Mouse (Mus musculus): ENCODE measurements around the gene Galnt9.

Galnt9 gene

DNA sequence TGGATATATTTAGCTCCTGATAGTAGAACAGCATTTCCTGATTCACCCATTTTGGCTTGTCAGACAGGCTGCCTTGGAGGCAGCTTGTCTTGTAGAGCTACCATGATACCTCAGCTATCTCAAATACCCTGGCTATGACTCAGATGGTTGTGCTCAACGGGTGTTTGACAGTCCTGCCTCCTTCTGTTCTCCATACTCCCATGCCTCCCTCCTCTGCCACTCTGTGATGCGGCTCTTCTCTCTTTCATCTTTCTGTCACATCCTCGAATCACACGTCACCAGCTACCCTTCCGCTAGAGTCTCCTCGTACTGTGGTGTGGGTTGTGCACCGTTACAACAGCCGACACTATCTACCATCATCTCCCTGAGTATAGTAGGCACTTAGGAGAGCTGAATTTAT, 50.3 kb downstream of the Galnt9 start:
- DNase-seq: no peak

DNA sequence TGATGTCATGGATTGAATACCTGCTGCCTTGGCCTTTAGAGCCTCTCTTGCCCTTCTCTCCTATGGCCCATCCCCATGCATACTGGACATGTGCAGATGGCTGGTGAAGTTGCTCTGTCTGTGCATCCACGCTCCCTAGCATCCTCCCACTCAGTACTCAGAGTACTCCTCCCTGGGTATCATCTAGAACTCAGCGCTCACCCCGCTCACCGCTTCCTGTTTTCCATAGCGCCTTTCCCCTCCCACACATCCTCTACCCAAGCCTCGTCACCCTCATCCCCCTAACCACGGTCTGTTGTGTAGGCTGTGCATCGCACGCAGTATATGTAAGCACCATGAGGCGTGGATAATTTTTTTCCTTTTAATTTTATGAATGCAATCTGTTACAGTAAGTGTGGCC, 51.2 kb downstream of the Galnt9 start:
- DNase-seq: no peak

DNA sequence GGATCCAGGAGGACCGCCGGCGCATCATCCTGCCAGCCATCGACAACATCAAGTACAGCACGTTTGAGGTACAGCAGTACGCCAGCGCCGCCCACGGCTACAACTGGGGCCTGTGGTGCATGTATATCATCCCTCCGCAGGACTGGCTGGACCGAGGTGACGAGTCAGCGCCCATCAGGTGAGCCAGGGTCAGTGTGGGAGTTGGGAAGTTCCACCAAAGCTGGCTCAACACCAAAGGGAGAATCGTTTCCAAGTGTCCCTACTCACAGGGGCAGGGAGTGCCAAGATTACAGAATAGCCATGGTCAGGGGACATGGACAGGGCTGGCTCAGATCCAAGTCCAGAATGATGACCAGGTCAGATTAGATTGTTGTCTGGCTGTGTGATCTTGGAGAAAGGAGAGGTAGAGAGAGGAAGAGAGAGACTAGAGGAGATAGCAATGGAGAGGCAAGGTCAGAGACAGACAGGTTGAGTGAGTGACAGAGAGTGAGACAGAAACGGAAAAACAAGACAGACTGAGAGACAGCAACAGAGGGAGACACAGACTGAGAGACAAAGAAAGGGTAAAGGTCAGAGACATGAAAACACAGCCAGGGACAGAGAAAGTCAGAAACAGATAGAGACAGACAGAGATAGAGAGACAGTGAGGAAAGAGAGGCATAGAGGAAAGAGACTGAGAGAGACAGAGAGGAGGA, 52.1 kb downstream of the Galnt9 start:
- DNase-seq: no peak

DNA sequence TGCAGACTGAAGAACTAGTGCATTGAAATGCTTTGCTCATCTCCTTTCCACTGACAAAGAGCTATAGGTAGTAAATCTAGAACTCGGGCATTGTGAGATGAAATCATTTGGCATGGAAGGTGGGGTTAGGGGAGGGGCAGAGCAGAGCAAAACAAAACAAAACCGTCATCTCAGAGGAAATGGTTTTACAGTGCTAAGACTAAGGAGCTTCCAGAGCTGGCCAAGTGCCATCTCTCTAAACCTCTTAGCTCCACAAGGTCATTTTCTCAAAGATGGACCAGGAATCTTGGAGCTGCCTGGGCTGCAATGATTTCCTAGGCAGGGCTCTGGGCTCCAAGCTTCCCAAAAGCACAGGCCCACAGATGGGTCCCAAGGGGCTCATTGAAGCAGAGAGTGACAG, 53.3 kb downstream of the Galnt9 start:
- no peak for DNase-seq

DNA sequence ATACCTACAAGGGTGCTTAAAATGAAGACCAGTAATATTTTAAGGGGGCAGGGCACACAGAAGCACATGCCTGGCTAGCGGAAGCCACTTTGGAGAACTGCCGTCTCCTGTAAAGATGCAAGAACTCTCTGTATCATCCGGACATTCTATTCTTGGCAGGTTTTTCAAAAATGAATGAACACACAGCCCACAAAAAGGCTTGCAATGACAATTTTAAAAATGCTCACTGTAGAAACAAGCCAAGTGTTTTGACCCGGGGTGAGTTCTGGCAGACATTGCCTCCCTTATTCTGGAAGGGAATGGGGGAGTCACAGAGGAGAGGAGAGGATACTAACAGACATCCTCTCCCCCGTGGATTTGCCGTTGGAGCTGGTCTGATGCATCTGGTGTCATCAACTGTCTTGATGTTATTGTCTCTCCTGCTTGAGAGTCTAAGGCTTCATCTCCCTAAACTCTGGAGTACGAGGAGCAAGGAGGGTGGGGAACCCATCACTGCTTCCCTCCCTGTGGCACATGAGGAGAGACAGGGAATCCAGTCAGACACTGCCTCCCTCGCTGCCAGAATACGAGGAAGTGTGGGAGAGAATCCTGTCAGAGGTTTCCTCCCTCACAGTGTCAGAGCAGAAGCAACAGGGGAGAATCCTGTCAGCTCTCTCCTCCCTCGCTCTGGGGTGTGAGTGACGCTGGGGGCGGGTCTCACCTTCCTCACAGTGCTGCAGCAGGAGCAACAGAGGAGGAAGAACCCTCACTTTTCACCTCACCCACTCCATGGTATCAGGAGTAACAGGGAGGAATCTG, 54.3 kb downstream of the Galnt9 start:
- peak in 1 of 2 experiments; percentile 24 for DNase-seq

DNA sequence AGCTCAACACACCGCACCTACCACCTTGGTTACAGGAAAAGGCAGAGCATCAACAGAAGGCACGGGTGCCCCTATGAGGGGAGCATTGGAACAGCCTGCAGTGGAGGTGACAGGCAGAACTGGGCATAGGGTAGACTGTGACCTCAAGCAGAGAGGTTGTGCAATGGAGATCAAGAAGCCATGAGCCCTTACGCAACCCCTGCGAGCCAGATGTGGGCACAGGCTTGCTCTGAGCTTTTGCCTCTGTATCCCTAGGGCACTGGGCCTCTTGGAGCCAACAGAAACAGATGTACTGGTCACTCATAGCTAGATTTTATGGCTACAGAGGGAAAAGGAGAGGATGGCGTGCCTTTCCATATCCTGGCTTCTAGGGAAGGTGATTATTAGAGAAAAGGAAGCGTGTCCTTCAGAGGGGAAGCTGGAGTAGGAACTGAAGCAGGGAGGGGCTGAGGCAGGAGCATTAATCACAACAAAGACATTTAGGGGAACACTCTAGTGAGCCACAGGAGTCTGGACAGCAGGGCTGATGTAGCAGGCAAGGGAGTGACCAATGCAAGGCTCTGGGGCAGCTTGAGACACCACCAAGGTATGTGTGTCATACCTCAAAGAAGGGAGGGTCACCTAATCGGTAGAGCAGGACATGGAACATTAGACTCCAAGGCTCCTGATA, 59.0 kb downstream of the Galnt9 start:
- no peak for DNase-seq

DNA sequence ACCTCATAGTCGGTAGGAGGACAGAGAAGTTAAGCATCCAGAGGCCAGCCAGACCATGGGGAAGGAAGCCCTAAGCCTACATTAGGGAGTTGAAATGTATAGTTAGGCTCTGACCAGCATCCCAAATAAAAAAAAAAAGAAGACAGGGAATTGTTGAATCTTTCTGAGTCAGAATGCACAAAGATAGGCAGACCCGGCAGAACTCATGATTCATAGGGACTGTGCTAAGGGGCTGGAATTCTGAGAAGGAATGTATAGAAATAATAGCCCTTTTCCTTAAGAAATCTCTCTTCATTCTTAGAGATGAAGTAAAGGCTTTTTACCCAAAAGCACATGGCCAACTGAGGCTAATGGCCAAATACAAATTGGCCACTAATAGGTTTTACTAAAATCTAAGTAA, 60.2 kb downstream of the Galnt9 start:
- no peak for DNase-seq

DNA sequence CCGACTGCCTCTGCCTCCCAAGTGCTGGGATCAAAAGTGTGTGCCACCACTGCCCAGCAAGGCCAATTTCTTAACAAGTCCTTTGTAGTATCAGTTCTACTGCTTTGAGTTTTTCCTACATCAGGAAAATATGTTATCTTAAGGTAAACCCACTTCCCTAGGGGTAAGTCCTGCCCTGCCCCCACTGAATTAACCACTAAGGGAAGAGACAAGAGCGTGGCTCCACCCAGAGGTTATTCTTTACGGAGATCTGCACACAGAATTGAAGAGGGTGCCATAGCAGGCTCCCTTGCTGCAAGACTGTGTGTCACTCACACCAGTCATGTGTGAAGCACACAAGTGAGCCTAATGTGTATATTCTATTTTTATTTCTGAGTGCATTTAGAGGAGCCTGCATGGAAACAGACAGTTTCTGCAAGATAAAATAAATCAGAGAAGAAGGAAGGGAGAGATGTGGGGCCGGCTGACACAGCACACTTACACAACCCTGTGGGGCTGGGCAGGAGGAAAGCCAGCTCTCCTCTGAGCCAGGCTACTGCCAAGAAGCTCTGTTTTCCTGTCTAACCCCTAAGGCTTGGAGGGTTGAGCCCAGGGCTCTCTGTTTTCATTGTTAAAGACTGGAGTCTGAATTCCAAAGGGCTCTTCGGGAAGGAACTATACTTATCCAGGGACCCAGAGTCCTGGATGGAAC, 61.5 kb downstream of the Galnt9 start:
- no peak for DNase-seq

GRCm38 (mm10) chr5:110607767-110608166, 63.6 kb downstream of the Galnt9 start:
- DNase-seq: peak; percentile 12 to 15

- DNase-seq: no peak
Measured at GRCm38 (mm10) chr5:110608336-110608735, 64.2 kb downstream of the Galnt9 start.

- no peak for DNase-seq
Measured at GRCm38 (mm10) chr5:110608941-110609340, 64.8 kb downstream of the Galnt9 start.

- DNase-seq: no peak
Measured at GRCm38 (mm10) chr5:110609425-110609824, 65.3 kb downstream of the Galnt9 start.

- no peak for DNase-seq
Measured at GRCm38 (mm10) chr5:110609868-110610267, 65.7 kb downstream of the Galnt9 start.

GRCm38 (mm10) chr5:110610484-110610883, 66.3 kb downstream of the Galnt9 start:
- no peak for DNase-seq

GRCm38 (mm10) chr5:110611435-110612158, 67.4 kb downstream of the Galnt9 start:
- DNase-seq: no peak

- no peak for DNase-seq
Measured at GRCm38 (mm10) chr5:110619226-110619625, 75.1 kb downstream of the Galnt9 start.

GRCm38 (mm10) chr5:110624319-110624718, 80.2 kb downstream of the Galnt9 start:
- DNase-seq: no peak

GRCm38 (mm10) chr5:110627351-110627750, 83.2 kb downstream of the Galnt9 start:
- no peak for DNase-seq

DNA sequence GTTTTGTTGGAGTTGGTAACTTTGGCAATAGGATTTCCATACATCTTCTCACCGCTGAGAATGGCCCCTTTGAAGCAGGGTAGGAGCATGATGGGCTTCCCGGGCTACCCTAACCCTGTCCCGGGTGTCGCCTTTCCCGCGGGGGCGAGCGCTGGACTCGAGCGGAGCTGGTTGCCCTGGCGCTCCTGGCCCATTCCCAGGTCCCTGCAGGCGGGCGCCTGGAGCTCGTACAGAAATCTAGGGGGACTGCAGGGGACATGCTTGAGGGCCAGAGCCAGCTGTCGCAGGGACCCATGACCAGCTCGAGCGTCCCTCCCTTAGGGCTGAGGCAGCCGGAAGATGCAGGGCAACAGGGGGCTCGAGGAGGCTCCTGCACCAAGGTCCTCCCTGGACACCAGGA, 84.0 kb downstream of the Galnt9 start:
- no peak for DNase-seq

GRCm38 (mm10) chr5:110629525-110630120, 85.5 kb downstream of the Galnt9 start:
- no peak for DNase-seq

DNA sequence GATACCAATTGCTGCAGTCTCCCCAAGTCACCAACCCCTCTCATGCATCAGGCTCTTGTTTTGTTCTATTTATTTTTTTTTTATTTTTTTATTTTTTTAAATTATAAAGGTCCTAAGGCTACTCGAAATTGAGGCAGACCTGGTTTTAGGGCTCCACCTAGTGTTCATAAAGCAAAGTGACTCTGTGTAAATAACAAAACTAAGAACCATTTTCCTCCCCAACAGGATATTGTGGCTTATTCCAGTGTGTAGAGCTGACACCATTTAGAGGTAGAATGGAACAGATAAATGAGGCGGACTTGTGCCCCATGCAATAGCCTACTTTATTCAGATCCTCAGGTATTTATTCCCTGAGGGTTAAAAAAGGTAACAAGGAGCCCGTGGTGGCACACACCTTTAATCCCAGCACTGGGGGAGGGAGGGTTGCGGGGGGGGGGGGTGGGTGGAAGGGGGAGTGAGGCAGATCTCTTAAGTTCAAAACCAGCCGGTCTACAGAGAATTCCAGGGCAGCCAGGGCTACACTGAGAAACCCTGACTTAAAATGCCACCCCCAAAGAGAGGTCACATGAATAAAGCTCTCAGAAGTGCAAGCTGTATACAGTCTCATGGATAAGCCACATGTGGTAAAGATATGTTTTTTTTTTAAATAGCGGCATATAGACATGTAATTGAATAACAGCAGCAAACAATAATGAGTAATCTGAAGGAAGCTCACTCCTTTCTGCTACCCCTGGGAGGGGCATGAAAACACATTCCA, 92.0 kb downstream of the Galnt9 start:
- no peak for DNase-seq

All from lung, adult 18-20 months (tissue).